Comparison of ENCODE assay signal across 18 mouse cellular contexts in the genomic region with DNA sequence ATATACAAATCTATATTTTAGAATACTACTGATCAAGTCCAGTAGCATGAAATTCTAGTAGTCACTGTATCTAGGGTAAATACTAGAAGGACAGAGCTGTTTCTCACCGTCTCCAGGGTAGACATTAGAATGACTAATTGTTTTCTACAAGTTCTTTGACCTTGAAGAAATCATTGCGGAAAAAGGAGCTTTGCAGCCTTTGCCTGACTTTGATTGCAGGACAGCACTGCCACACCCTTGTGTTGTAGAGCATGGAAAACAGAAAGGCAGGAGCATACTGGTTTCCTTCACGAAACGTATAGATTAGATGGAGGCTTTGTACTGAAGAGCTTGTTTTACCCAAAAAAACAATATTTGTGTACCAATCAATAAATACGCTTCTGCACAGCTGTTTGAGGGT. TPM values are rescaled to one million over a fixed set of nuclear protein-coding genes. Genes with fewer than 3 reads are reported as not detected.
"Had no signal": no experiment of that assay in that cellular context is flagged by ENCODE, and none has a peak within 500 bp of the region (broad histone marks: within the 10 kb centered on the region; RNA-seq: fewer than 3 reads in every experiment).

No protein-coding gene starts in this region.

- H3K27me3 ChIP-seq: kidney, embryonic 15.5 days; limb, embryonic 13.5 days; megakaryocyte, embryonic 14.5 days; midbrain, embryonic 15.5 days; neural tube, embryonic 12.5 days had no signal

- H3K4me1 ChIP-seq: kidney, embryonic 15.5 days; limb, embryonic 13.5 days; midbrain, embryonic 15.5 days; neural tube, embryonic 12.5 days had no signal

- DNase-seq: kidney, adult 11 months; kidney, postnatal 4 days; left cerebral cortex, postnatal 4 days; lung, embryonic 14.5 days; retina, postnatal 1 day; right cerebral cortex, postnatal 4 days; spleen, adult 18-20 months; thymus, postnatal 4 days had no signal

- ATAC-seq: midbrain, embryonic 15.5 days had no signal

- H3K9me3 ChIP-seq: kidney, embryonic 15.5 days; limb, embryonic 13.5 days; megakaryocyte, embryonic 14.5 days; midbrain, embryonic 15.5 days; neural tube, embryonic 12.5 days had no signal

- H3K9ac ChIP-seq: kidney, embryonic 15.5 days; limb, embryonic 13.5 days; liver, embryonic 14.5 days; lung, embryonic 14.5 days; midbrain, embryonic 15.5 days; neural tube, embryonic 12.5 days had no signal

- H3K4me3 ChIP-seq: kidney, embryonic 15.5 days; layer of hippocampus, adult 2 months; limb, embryonic 13.5 days; megakaryocyte, embryonic 14.5 days; midbrain, embryonic 15.5 days; neural tube, embryonic 12.5 days had no signal

- H3K36me3 ChIP-seq: kidney, embryonic 15.5 days; limb, embryonic 13.5 days; midbrain, embryonic 15.5 days; neural tube, embryonic 12.5 days had no signal

- H3K4me2 ChIP-seq: kidney, embryonic 15.5 days; limb, embryonic 13.5 days; lung, embryonic 14.5 days; midbrain, embryonic 11.5 days; midbrain, embryonic 15.5 days; neural tube, embryonic 12.5 days had no signal

- H3K27ac ChIP-seq: kidney, embryonic 15.5 days; layer of hippocampus, adult 2 months; limb, embryonic 13.5 days; liver, embryonic 14.5 days; macrophage; midbrain, embryonic 15.5 days; neural tube, embryonic 12.5 days had no signal

RNA-seq across cellular contexts. Expression of gene Diaph3, which starts 52.6 kb away (rescaled TPM):
- polyA plus RNA-seq: liver, adult 2 months had no signal
